Mouse (Mus musculus) layer of hippocampus, adult 18-20 months (tissue): ENCODE data around the gene Eva1c. TPM values are rescaled to one million over a fixed set of nuclear protein-coding genes. Genes with fewer than 3 reads are reported as not detected.

Source experiments
- DNase-seq, 2 experiments: peaks; one replicate each; pipeline ENCODE4 v3.0.0; 2022; ENCODE audit warnings: low spot score in 2 of 2
- long read RNA-seq: library from polyadenylated mRNA; stranded (forward); transcript quantifications from one replicate; pipeline ENCODE4 v2.0.0, GENCODE M21; 2021
- total RNA-seq, 2 experiments: library from RNA; stranded (reverse); gene quantifications; 2 replicates each; pipeline ENCODE4 v1.2.3; 2021

The Eva1c gene
- 1 to 10 TPM; 2.8 to 3.0 TPM for total RNA-seq
- long read RNA-seq, partial matches to known transcripts, result 0 of 1 reads
- long read RNA-seq, other reads (novel, unspliced or antisense), result 1 of 1 reads

DNA sequence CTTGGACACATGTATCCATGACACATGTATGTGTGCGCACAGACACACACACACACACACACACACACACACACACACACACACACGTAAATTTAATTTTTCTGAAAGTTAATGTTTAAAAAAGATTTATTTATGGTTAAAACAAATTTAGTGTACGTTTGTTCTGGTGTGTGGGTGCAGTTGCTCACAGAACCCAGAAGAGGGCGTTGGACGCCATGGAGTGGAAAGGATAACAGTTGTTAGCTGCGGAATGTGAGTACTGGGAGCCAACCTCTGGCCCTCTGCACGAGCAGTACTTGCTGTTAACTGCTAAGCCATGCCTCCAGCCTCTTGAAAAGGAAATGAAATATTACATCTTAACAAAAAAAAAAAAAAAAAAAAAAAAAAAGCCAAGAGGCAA is at the start of gene Eva1c:
TSS of gene Eva1c (plus strand) at position 263 of the 400 bp plus-strand sequence.
- DNase-seq, result no peak

DNA sequence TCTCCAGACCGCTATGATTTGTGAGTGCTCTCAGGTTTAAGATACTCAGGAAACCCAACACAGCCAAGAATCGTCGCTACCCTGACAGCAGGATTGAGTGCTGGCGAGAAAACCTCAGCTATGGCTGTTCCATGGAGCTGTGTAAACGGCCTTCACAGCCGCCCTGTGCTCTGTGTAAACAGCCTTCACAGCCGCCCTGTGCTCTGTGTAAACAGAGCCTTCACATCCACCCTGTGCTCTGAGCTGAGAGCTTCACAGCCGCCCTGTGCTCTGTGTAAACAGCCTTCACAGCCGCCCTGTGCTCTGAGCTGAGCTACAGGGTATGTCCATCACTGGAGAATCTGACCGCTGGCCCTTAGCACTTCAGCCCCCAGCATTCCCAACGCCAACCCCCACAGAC is 46.7 kb upstream of the Eva1c start:
- DNase-seq, result no peak

GRCm38 (mm10) chr16:90783302-90783701 is 43.2 kb upstream of the Eva1c start:
- DNase-seq, result no peak

GRCm38 (mm10) chr16:90785257-90785656 is 41.3 kb upstream of the Eva1c start:
- no peak for DNase-seq

GRCm38 (mm10) chr16:90788580-90788979 is 37.9 kb upstream of the Eva1c start:
- DNase-seq, result no peak

DNA sequence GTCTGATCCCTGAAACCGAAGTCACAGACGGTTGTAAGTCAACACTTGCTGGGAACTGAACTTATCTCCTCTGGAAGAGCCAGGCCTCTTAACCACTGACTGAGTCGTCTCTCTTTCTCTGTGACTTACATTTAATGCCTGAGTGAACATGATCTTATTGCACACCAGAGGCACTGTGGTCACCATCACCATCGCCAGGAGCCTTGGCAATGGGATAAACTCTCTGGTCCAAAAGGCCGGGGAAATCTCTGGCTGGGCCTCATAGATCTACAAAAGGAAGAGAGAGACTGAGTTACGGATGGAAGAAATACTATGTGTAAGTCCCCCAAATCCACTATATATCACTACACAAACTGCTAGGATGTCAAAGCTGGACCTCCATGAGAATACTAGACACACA is 35.6 kb upstream of the Eva1c start:
- DNase-seq, result no peak

DNA sequence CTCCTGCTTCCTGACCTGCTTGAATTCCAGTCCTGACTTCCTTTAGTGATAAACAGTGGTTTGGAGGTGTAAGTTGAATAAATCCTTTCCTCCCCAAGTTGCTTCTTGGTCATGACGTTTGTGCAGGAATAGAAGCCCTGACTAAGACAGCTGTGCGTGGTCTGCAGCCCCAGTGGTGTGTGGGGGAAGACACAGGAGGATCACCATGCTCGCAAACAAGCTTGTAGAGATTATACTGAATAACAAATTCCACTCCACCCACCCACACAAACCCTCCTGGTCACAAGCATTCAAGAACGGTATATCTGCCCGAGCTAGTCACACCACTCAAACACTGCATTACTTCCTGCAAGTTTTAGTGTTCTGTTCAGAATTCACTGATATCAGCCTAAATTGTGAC is 34.5 kb upstream of the Eva1c start:
- DNase-seq, result no peak

GRCm38 (mm10) chr16:90792500-90792899 is 34.0 kb upstream of the Eva1c start:
- DNase-seq, result no peak

GRCm38 (mm10) chr16:90794708-90795107 is 31.8 kb upstream of the Eva1c start:
- DNase-seq, result no peak

DNA sequence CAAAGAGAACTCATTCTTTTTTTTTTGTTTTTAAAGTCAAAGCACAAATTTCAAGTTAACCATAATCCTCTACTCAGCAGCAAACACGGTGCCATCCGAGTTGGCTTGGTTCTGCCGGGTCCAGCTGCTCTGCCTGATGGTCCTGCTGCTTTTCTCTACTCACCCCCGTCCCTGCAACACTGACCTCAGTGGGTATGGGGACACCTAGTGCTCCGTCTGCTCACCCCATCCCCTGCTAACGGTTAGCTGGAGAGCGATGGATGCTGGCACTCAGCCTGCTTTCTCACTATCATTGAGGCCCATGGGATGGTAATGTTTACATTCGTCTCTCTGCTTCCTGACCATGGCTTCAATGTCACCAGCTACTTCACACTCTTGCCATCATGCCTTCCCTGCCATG is 28.1 kb upstream of the Eva1c start:
- DNase-seq, result no peak

DNA sequence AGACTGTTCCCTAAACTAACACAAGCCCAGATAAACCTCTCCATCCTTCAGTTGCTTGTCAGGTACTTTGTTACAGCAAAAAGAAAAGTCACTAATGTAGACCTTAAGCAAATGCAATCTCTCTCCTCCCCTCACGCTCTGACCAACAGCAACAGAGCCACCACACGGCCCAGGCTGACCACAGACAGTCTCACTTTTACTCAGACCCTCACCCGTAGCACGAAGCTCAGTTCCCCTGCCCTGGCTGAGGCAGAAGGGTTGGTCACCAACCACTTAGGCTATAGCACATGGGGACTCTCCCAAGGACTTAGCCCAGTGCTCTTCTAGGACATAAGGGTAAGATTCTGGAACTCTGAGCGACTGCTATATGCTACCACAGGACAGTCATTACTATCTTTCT is 27.7 kb upstream of the Eva1c start:
- no peak for DNase-seq

DNA sequence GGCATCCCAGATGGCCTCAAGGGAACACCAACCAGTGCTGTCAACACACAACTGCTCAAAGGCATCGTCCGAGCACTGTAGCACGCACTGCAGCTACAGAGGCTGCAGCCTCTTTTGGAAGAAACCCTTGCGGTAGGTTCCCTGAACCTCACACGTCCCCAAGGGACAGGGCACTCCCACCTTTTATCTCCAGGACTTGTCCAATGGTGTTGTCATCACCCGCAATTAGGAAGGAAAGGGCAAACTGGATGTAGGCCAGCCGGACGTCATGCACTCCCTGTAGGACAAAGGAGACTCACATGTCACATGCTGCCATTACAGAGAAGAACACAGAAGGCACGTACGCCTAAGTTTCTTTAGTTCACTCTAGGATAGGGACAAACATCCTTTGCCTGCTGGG is 26.7 kb upstream of the Eva1c start:
- DNase-seq, result no peak

DNA sequence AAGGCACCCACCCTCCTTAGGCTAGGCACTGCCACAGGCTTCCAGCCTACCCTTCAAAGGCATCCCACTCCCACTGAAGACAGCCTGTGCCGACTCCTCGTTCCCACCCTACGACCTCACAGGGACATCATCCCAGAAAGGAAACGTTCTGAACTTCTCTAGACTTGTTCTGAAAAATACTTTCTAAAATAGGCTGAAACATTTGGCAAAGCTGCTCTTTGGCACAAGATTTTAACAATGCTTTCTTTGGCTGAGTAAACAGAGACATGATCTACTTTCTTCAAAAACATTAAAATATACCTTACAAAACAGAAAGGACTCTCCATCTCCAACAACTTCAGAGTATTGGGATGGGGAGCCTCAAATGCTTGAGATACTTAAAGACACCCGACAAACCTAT is 25.3 kb upstream of the Eva1c start:
- DNase-seq, result no peak

DNA sequence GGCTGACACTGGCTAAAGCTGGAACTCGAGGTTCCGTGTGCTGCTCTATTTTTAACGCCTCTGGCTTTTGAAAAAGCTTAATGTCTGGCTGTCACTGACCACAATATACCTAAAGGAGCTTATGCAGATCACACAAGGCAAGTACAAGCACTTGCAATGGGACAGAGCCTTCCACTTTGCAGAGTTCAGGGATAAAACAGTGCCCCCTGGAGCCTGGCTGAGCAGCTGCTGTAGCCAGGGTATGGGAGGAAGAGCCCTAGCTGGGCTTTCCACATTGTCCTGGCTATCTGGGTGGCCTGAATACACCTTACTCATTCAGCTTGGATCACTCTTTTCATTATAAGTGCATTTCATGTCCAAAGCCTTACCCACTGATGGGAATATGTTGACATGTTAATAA is 24.6 kb upstream of the Eva1c start:
- no peak for DNase-seq

DNA sequence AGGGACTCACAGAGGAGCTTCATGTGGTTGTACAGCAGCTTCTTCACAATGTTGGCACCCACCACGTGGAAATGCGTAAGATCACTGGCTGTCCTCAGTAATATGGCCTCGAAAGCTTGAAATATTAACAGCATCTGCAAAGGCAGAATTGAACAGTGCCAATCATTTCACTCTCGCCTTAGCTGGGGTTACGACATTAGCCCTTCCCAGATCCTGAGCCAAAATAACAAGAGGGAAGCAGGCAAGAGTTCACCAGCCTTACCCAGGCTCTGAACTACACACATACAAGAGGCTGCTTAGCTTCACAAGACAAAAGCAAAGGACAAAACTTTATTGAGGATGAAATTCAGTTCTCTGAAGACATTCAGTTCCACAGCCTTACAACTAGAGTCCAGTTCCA is 22.1 kb upstream of the Eva1c start:
- DNase-seq, result no peak

DNA sequence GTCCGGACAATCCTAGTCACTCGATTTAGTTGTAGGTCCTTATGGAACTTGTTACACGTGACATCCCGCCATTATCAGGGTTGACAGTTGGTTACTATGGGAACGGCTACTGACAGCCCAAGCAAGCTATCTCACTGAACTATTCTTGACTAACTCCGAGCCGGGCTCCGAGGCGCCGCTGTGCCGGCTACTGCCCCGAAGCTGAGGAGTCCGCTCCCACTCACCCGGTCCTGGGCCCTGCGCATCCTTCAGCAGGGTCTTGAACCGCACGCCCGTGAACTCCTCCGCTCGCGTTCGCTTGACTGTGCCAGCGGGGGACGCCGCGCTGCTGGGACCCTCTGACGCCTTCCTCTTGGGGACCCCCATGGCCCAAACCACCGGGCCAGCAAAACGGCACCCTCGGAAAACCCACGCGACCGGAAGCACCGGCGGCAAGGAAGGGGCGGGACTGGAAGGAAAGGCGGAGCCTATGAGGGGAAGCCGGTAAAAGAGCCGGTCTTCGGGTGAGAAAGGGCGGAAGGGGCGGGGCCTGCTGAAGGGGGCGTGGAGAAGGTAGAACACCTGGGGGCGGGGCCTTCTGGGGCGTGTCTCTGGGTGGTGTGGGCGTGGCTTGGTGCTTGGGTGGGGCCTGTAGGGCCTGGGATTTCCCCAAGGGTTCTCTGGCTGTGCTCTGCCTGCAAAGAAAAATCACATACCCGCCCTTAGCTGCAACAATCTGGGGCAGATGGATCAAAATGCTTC is 16.4 kb upstream of the Eva1c start, which contains the start of gene Urb1:
TSS of gene Urb1 (minus strand) at position 439 of the 741 bp plus-strand sequence.
- peak; percentile 96 to 99 for DNase-seq

GRCm38 (mm10) chr16:90810716-90811256 is 15.7 kb upstream of the Eva1c start:
- DNase-seq, result no peak

GRCm38 (mm10) chr16:90812086-90812485 is 14.4 kb upstream of the Eva1c start:
- no peak for DNase-seq

DNA sequence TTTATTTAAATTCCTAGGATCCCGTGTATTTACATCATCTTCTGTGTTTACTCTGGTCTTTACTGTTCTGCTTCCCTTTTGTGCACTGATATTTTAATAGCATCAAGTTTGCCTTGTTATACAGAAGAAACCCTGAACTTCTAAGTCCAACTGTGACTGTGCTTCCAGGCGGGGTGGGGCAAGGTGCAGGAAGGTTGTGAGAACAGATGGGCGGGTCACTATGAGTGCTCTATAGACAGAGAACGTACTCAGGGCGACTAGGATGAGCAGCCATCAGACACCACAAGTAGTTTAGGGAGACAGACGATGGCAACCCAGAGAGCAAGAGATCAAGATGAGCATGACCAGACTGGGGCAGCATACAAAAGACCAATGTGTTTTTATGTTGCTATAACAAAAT is 6.2 kb upstream of the Eva1c start:
- DNase-seq, result no peak

DNA sequence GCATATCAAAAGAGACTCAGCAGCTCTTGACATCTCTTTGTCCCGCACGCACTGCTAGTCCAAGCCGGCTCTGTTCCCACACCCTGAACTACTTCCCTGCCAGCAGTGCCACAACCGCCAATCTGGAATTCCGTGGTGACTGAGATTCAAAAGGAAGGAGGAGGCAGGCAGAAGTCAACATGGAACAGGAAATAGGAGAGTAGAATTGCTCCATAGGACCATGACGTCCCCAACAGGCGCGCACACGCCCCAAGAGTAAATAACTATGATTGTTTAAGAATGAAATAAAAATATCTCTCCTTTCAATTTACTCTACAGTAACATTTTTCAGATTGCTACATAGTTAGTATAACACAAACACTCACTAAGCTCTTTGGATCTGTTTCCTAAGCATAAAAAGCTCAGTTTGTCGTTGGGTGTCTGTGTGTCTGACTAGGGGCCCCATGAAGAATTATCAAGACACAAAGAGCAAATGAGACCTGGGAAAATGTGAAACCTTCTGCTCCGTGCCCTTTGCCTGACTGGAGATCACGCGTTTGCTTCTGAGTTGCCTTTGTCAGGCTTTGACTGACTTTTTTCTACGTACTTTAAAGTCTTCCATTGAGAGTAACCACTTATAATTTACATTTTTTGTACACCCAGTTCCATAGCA is 5.3 kb upstream of the Eva1c start:
- no peak for DNase-seq

DNA sequence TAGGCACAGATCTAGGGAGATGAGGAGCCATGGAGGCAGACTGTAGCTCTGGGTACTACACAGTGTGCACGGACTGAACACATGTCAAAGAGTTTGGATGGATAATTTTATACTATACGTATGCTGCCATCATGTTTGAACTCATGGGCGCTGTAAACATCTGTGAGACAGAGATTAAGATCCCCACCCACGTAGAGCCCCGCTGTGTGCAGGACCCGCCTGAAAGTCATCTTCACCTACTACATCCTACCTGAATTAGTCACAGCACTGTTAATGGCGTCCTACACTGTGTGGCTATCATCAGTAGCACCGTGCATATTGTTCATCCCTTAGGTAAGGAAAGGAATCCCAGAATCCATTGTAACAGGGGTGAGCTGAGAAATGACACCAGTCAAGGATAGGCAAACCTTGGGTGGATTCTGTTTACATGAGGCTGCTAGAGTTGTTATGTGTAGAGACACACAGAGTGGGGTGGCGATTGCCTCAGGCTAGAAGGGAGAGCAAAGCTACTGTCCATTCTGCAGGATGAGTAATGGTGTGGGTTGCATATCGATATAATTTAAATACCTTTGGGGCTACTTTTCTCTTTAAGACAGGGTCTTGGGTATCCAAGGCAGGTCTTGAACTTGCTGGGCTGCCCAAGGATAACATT is 4.1 kb upstream of the Eva1c start:
- DNase-seq, result no peak

DNA sequence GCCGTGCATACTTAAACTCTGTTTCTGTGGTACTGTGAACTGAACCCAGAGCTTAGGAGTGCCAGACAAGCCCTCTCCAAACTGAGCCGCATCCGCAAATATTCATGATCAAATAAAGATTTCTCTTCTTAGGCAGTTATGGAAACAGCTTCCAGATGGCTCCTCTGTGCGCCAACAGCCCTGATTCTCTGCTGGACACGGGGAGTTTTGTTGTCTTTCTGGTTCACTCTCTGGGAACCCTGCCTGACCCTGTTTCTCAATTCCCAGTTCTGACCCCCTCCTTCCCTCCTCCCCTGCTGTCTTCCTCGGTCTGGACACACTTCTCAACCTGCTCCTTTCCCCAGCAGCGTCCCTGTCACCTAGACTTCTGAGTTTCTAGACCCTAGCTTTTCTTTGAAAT is 3.5 kb upstream of the Eva1c start:
- DNase-seq, result no peak
